21 mouse cellular contexts compared by ENCODE assay signal in the genomic region with DNA sequence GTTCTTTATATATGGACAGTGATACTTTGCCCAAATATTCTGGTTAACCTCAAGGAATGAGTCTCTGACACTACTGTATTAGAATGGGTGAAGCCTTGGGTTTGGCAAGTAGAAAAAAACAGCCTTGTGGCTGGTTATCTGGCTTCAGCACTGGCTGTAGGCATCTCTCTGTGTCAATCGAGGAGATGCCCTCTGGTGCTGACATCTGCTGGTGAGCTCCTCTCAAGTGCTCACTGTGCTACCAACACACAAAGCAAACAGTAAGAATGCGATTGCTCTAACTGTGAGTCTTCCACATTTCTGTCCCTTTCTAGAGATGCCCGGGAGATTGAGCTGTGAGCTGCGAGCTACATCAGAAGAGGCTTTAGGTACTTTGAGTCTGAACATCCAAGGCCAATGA. TPM values are rescaled to one million over a fixed set of nuclear protein-coding genes. Genes with fewer than 3 reads are reported as not detected.
A peak's percentile ranks its signal among the peaks of the same experiment; 100 is the strongest.
DNase-seq lines count a peak whose midpoint lies in the region; ATAC-seq and TF ChIP-seq lines count a peak whose summit lies in the region.
"Had no signal": no experiment of that assay in that cellular context is flagged by ENCODE, and none has a peak within 500 bp of the region (broad histone marks: within the 10 kb centered on the region; RNA-seq: fewer than 3 reads in every experiment).

No protein-coding gene starts in this region.

- intact Hi-C loops in heart, postnatal 14 days (cut with DNase I), result loop anchor here (5.0 kb wide), 1 partner anchor 141 kb away; no protein-coding TSS in a partner anchor

- H3K4me3 ChIP-seq in heart, embryonic 14.5 days (ENCODE audit: control insufficient read depth in 1 of 2, insufficient read depth in 1 of 2, low read depth in 1 of 2, low read length in 2 of 2), result no peak overlapping the region
- no peak overlapping the region for H3K4me3 ChIP-seq in layer of hippocampus, adult 2 months
- H3K4me3 ChIP-seq in CH12.LX (replicated peaks in 1 of 3; ENCODE audit: low read depth in 2 of 3, low read length in 2 of 3, poor library complexity in 1 of 3), result no peak overlapping the region
- no peak overlapping the region for H3K4me3 ChIP-seq in embryonic fibroblast, embryonic 13.5 days (ENCODE audit: insufficient read depth, low read length)
- H3K4me3 ChIP-seq: embryonic facial prominence, embryonic 13.5 days; forebrain, embryonic 12.5 days; hindbrain, embryonic 12.5 days; limb, embryonic 12.5 days; neural tube, embryonic 13.5 days had no signal

- no peaks in the 10 kb centered on the region for H3K79me2 ChIP-seq in CH12.LX (replicated peaks; ENCODE audit: control insufficient read depth, extremely low read depth, insufficient read depth, poor library complexity, severe bottlenecking)

- no peak for TF ChIP-seq POLR2A in CH12.LX (IDR thresholded peaks at IDR 0.05; ENCODE audit: low read depth, low read length)
- TF ChIP-seq POLR2A in embryonic fibroblast, embryonic 13.5 days (IDR thresholded peaks at IDR 0.05; ENCODE audit: low read depth, low read length), result no peak

- TF ChIP-seq RAD21 in CH12.LX (IDR thresholded peaks at IDR 0.05; ENCODE audit: low read depth, low read length), result peak; percentile 49

- no peaks in the 10 kb centered on the region for H3K9me3 ChIP-seq in heart, embryonic 14.5 days (ENCODE audit: control insufficient read depth, low read length)
- H3K9me3 ChIP-seq in CH12.LX (replicated peaks; ENCODE audit: low read length), result no peaks in the 10 kb centered on the region
- H3K9me3 ChIP-seq: embryonic facial prominence, embryonic 13.5 days; forebrain, embryonic 12.5 days; hindbrain, embryonic 12.5 days; limb, embryonic 12.5 days; neural tube, embryonic 13.5 days had no signal

- no peak overlapping the region for H3K4me2 ChIP-seq in heart, embryonic 14.5 days (ENCODE audit: low read length)
- H3K4me2 ChIP-seq in CH12.LX (ENCODE audit: insufficient read depth, low read depth, poor library complexity, severe bottlenecking), result no peak overlapping the region
- H3K4me2 ChIP-seq: embryonic facial prominence, embryonic 13.5 days; forebrain, embryonic 12.5 days; hindbrain, embryonic 12.5 days; limb, embryonic 12.5 days; neural tube, embryonic 13.5 days had no signal

- 60% methylated on average over 4 of the region's 4 CpGs for WGBS in heart, embryonic 14.5 days

- dilution Hi-C loops in CH12.LX (cut with MboI; ENCODE audit: extremely low pct_ligation_motif_present, extremely low pct_unique_long_range_greater_than_20kb, low sequenced_read_pairs), result no loop called here

- no peak for DNase-seq in heart, postnatal 14 days
- DNase-seq in layer of hippocampus, adult 2 months (ENCODE audit: low spot score in 2 of 2), result no peak
- DNase-seq in layer of hippocampus, adult 11-12 months (ENCODE audit: low spot score), result no peak
- peak; percentile 17 for DNase-seq in CH12.LX (ENCODE audit: extremely low read depth)
- no peak for DNase-seq in embryo, embryonic 10 days (ENCODE audit: low spot score)
- DNase-seq: cerebellum, adult 8-10 months; layer of hippocampus, adult 9-11 months had no signal

- peaks cover 27 to 31% of the 10 kb centered on the region in 2 experiments for H3K4me1 ChIP-seq in heart, embryonic 14.5 days (ENCODE audit: control insufficient read depth in 2 of 2, insufficient read depth in 2 of 2, low read length in 2 of 2)
- H3K4me1 ChIP-seq in CH12.LX (ENCODE audit: control insufficient read depth in 1 of 2, insufficient read depth in 2 of 2), result peaks cover 0 to 5% of the 10 kb centered on the region in 2 experiments; a peak in 2 of 4 replicates
- peaks cover 3% of the 10 kb centered on the region; the same call in 1 of the 2 replicates for H3K4me1 ChIP-seq in embryonic fibroblast, embryonic 13.5 days (ENCODE audit: control insufficient read depth, insufficient read depth, low read length)
- H3K4me1 ChIP-seq: forebrain, embryonic 12.5 days had no signal

- peak overlapping the region; percentile 52 to 73; a peak in 2 of 4 replicates for H3K27ac ChIP-seq in heart, embryonic 14.5 days (replicated peaks in 1 of 2; ENCODE audit: control insufficient read depth in 1 of 2, insufficient read depth in 1 of 2, low read depth in 2 of 2, low read length in 2 of 2)
- no peak overlapping the region for H3K27ac ChIP-seq in layer of hippocampus, adult 2 months
- H3K27ac ChIP-seq in CH12.LX (ENCODE audit: insufficient read depth, low read depth), result no peak overlapping the region
- H3K27ac ChIP-seq in embryonic fibroblast, embryonic 13.5 days (ENCODE audit: insufficient read depth, low read length), result no peak overlapping the region
- H3K27ac ChIP-seq: embryonic facial prominence, embryonic 13.5 days; forebrain, embryonic 12.5 days; hindbrain, embryonic 12.5 days; limb, embryonic 12.5 days; liver, embryonic 14.5 days; neural tube, embryonic 13.5 days had no signal

- no peak for ATAC-seq in heart, embryonic 14.5 days (ENCODE audit: insufficient number of reproducible peaks, insufficient read depth, low FRiP score, low read depth)
- ATAC-seq: Patski had no signal

- H3K36me3 ChIP-seq in heart, embryonic 14.5 days (ENCODE audit: control insufficient read depth, insufficient read depth, low read length), result no peaks in the 10 kb centered on the region
- H3K36me3 ChIP-seq in CH12.LX (replicated peaks in 1 of 2; ENCODE audit: control insufficient read depth in 1 of 2, insufficient read depth in 1 of 2, low read length in 1 of 2), result no peaks in the 10 kb centered on the region
- H3K36me3 ChIP-seq: embryonic facial prominence, embryonic 13.5 days; forebrain, embryonic 12.5 days; hindbrain, embryonic 12.5 days; limb, embryonic 12.5 days; neural tube, embryonic 13.5 days had no signal

- peak; percentile 41 for TF ChIP-seq CTCF in layer of hippocampus, adult 2 months (conservative IDR thresholded peaks at IDR 0.05)
- peak in 1 of 2 experiments; percentile 65; a peak in 2 of 4 replicates for TF ChIP-seq CTCF in CH12.LX (conservative IDR thresholded peaks at IDR 0.05 in 1 of 2, IDR thresholded peaks at IDR 0.05 in 1 of 2; ENCODE audit: low read depth in 2 of 2, low read length in 2 of 2)
- TF ChIP-seq CTCF in embryonic fibroblast, embryonic 13.5 days (IDR thresholded peaks at IDR 0.05; ENCODE audit: borderline replicate concordance, insufficient read depth, low read length), result peak; percentile 28; the same call in 1 of the 2 replicates

- H3K27me3 ChIP-seq in heart, embryonic 14.5 days (ENCODE audit: control insufficient read depth, insufficient read depth, low read length), result no peaks in the 10 kb centered on the region
- H3K27me3 ChIP-seq in CH12.LX (replicated peaks), result peaks cover 1% of the 10 kb centered on the region
- H3K27me3 ChIP-seq: embryonic facial prominence, embryonic 13.5 days; forebrain, embryonic 12.5 days; hindbrain, embryonic 12.5 days; limb, embryonic 12.5 days; neural tube, embryonic 13.5 days had no signal

- in situ Hi-C loops in CH12.LX (cut with MboI; ENCODE audit: low pct_ligation_motif_present, low pct_unique_long_range_greater_than_20kb, low sequenced_read_pairs), result loop anchor here (25.0 kb wide), 1 partner anchor 204 kb away; no protein-coding TSS in a partner anchor

- no peak for TF ChIP-seq EP300 in CH12.LX (IDR thresholded peaks at IDR 0.05; ENCODE audit: low read length)

- no peak overlapping the region for H3K9ac ChIP-seq in heart, embryonic 14.5 days (ENCODE audit: low read length)
- no peak overlapping the region for H3K9ac ChIP-seq in CH12.LX (ENCODE audit: insufficient read depth, low read depth)
- H3K9ac ChIP-seq: embryonic facial prominence, embryonic 13.5 days; forebrain, embryonic 12.5 days; hindbrain, embryonic 12.5 days; limb, embryonic 12.5 days; liver, embryonic 14.5 days; neural tube, embryonic 13.5 days had no signal

TF ChIP-seq in CH12.LX, 34 proteins besides CTCF, POLR2A, EP300 and RAD21:
- TF ChIP-seq SMC3 (IDR thresholded peaks at IDR 0.05; ENCODE audit: low read depth, low read length) (peak; percentile 69), ZKSCAN1 (IDR thresholded peaks at IDR 0.05; ENCODE audit: borderline replicate concordance, low read depth, low read length) (no peak)
TF ChIP-seq in CH12.LX: peak in this region for 1.

RNA-seq across cellular contexts. Expression of a gene that starts 17.2 kb away (rescaled TPM):
- 0.19 TPM in 1 of 2 replicates, not detected in the other for polyA plus RNA-seq in heart, embryonic 14.5 days (2014; fragmentation: Nextera tagmentation; extraction: Ambion mirVana)
- not detected for total RNA-seq in heart, postnatal 14 days (2021)
- not detected for total RNA-seq in layer of hippocampus, adult 2 months (2021)
- not detected in 2 replicates for total RNA-seq in CH12.LX (2012; rRNA removed)
- total RNA-seq in CH12.LX (2014; rRNA removed), result not detected in 2 replicates
- polyA plus RNA-seq in CH12.LX (2012; ENCODE audit: insufficient read length, low read depth), result not detected in 2 replicates
- polyA plus RNA-seq in embryonic fibroblast, embryonic 13.5 days (2011; ENCODE audit: insufficient read length, low read depth, missing spikeins), result not detected in 2 replicates
- total RNA-seq: gastrocnemius, postnatal 4 days; left cerebral cortex, adult 8-10 months had no signal
- polyA plus RNA-seq: cortical plate, adult 2 months; embryonic facial prominence, embryonic 13.5 days; forebrain, embryonic 12.5 days; hindbrain, embryonic 12.5 days; intestine, embryonic 14.5 days; limb, embryonic 12.5 days; Patski had no signal

RNA-seq across cellular contexts. Expression of a gene that starts 30.8 kb away (rescaled TPM):
- polyA plus RNA-seq in heart, embryonic 14.5 days (2014; fragmentation: Nextera tagmentation; extraction: Ambion mirVana), result 0.53 and 0.84 TPM in 2 replicates
- total RNA-seq in heart, postnatal 14 days (2021), result 1 to 10 TPM; 1.6 to 2.0 TPM
- under 1 TPM; 0.59 TPM for total RNA-seq in layer of hippocampus, adult 2 months (2021)
- total RNA-seq in CH12.LX (2012; rRNA removed), result not detected in 2 replicates
- 0.41 and 0.94 TPM in 2 replicates for total RNA-seq in CH12.LX (2014; rRNA removed)
- polyA plus RNA-seq in CH12.LX (2012; ENCODE audit: insufficient read length, low read depth), result 0.22 TPM in 1 of 2 replicates, not detected in the other
- 0.35 TPM in 1 of 2 replicates, not detected in the other for polyA plus RNA-seq in embryonic fibroblast, embryonic 13.5 days (2011; ENCODE audit: insufficient read length, low read depth, missing spikeins)
- polyA plus RNA-seq: Patski had no signal

RNA-seq across cellular contexts. Expression of a gene that starts 40.0 kb away (rescaled TPM):
- polyA plus RNA-seq in heart, embryonic 14.5 days (2014; fragmentation: Nextera tagmentation; extraction: Ambion mirVana), result 20.3 and 21.9 TPM in 2 replicates
- total RNA-seq in heart, postnatal 14 days (2021), result 10 to 100 TPM; 13.5 to 16.0 TPM
- total RNA-seq in layer of hippocampus, adult 2 months (2021), result 1 to 10 TPM; 3.3 to 3.6 TPM
- not detected in 2 replicates for total RNA-seq in CH12.LX (2012; rRNA removed)
- total RNA-seq in CH12.LX (2014; rRNA removed), result not detected in 2 replicates
- polyA plus RNA-seq in CH12.LX (2012; ENCODE audit: insufficient read length, low read depth), result not detected in 2 replicates
- polyA plus RNA-seq in embryonic fibroblast, embryonic 13.5 days (2011; ENCODE audit: insufficient read length, low read depth, missing spikeins), result 1.1 and 3.9 TPM in 2 replicates
- total RNA-seq: monocyte, adult 5-6 weeks had no signal
- polyA plus RNA-seq: Patski had no signal

Comparison
In these comparisons a context has a peak if more than half of its experiments do, and no peak if none do; other contexts are left out.
1. H3K27ac ChIP-seq: peak in heart, embryonic 14.5 days (2 of 2); none in layer of hippocampus, adult 2 months (single experiment), CH12.LX (single experiment) and embryonic fibroblast, embryonic 13.5 days (single experiment).
2. RNA of a gene that starts 40.0 kb away (total RNA-seq): 13.5 to 16.0 TPM in heart, postnatal 14 days and 3.3 to 3.6 TPM in layer of hippocampus, adult 2 months; not detected in CH12.LX; every median in the first group is over 4 times any median in the second.